Mouse (Mus musculus) embryonic fibroblast, embryonic 13.5 days (primary cell): ENCODE measurements around the gene Zfp282.

Experiments used
- CTCF ChIP-seq: IDR thresholded peaks from 2 replicates; pipeline ENCODE4 v1.5.1; 2011; ENCODE audit warnings: mild to moderate bottlenecking, control low read depth, low read length, moderate library complexity, borderline replicate concordance; ENCODE audit not compliant: insufficient read depth
- POLR2A ChIP-seq: IDR thresholded peaks from 2 replicates; pipeline ENCODE4 v1.6.1; 2011; ENCODE audit warnings: low read depth, mild to moderate bottlenecking, control low read depth, low read length, moderate library complexity

GRCm38 (mm10) chr6:47830104-47831078 lies 46.6 kb upstream of the Zfp282 start, which contains the start of gene Zfp786:
- TF ChIP-seq CTCF (peak; percentile 96), POLR2A (peak; percentile 52)
